In the genomic region with DNA sequence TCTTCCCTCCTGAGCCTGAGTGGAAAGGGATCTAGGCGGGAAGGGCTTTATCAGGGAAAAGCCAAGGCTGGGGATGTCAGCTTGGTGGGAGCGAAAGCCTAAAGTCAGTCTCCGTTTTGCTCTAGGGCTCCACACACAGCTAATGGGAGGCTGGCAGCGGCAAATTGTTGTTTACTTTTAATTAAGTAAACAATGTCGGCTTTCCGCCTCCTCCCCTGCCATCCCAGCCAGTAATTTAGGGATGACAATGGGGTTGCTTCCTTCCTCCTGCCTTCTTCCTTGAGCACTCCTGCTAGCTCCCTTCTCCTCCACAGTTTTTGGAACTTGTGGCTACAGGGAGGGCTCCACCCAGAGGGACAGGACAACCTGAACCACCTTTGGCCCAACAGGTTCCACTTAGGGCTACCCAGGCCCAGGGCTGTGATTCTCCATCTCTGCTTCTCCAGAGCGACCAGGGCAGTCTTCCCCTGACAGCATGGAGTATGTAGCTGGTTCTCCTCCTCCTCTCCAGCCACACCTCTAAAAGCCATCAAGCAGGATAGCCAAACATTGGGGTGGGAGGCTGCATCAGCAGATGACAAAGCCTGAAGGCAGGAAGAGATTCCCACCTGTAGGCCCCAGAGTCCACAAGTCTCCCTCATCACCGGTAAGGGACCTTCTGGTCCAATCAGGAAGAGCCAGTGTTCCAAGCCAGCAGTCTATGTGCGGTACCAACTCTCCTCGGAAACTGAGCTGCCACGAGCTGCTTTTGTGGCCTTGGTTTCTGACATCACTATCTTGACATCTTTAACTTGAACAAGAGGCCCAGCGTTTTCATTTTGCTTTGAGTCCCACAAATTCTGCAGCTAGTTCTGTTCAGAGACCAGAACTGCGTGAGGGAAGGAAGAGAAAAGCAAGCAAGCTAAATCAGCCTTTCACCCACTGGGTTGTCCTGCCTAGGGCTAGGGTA, we compare ENCODE assay signal across 12 mouse cellular contexts. TPM values are rescaled to one million over a fixed set of nuclear protein-coding genes. Genes with fewer than 3 reads are reported as not detected.
DNase-seq lines count a peak whose midpoint lies in the region; ATAC-seq lines count a peak whose summit lies in the region.
"Had no signal": no experiment of that assay in that cellular context is flagged by ENCODE, and none has a peak within 500 bp of the region (broad histone marks: within the 10 kb centered on the region; RNA-seq: fewer than 3 reads in every experiment).

No protein-coding gene starts in this region.

- peaks cover 82% of the 10 kb centered on the region for H3K4me1 ChIP-seq in hindbrain, embryonic 10.5 days (replicated peaks)
- H3K4me1 ChIP-seq in hindbrain, embryonic 11.5 days (replicated peaks; ENCODE audit: control insufficient read depth, insufficient read depth, low read length) = peaks cover 39% of the 10 kb centered on the region
- peaks cover 42% of the 10 kb centered on the region for H3K4me1 ChIP-seq in brown adipose tissue, adult 24 weeks (ENCODE audit: control insufficient read depth, insufficient read depth, insufficient read length, low read length)
- H3K4me1 ChIP-seq in embryonic facial prominence, embryonic 14.5 days (ENCODE audit: control insufficient read depth, insufficient read depth, low read length) = peaks cover 87% of the 10 kb centered on the region
- H3K4me1 ChIP-seq in limb, embryonic 13.5 days = peaks cover 99% of the 10 kb centered on the region
- peaks cover 44% of the 10 kb centered on the region for H3K4me1 ChIP-seq in midbrain, embryonic 16.5 days (ENCODE audit: control insufficient read depth, insufficient read depth, low read length)

- no peak overlapping the region for H3K9ac ChIP-seq in hindbrain, embryonic 11.5 days (ENCODE audit: low read depth, low read length)
- peak overlapping the region; percentile 9; the same call in 1 of the 2 replicates for H3K9ac ChIP-seq in embryonic facial prominence, embryonic 14.5 days (ENCODE audit: low read depth, low read length)
- peak overlapping the region; percentile 62 for H3K9ac ChIP-seq in limb, embryonic 13.5 days
- H3K9ac ChIP-seq in midbrain, embryonic 16.5 days (ENCODE audit: low read depth, low read length) = no peak overlapping the region

- DNase-seq in hindbrain, embryonic 10.5 days (ENCODE audit: low spot score) = no peak
- no peak for DNase-seq in hindbrain, embryonic 11.5 days (ENCODE audit: low spot score)
- no peak for DNase-seq in embryonic facial prominence, embryonic 14.5 days (ENCODE audit: low spot score)
- no peak for DNase-seq in urinary bladder, adult 18-20 months (ENCODE audit: low spot score in 2 of 2)
- DNase-seq in layer of hippocampus, postnatal 36 days = no peak
- DNase-seq: liver, embryonic 13.5 days; right cerebral cortex, postnatal 14 days; thymus, postnatal 36 days had no signal

- no peak for ATAC-seq in hindbrain, embryonic 11.5 days (ENCODE audit: low FRiP score)
- no peak for ATAC-seq in embryonic facial prominence, embryonic 14.5 days (ENCODE audit: low read depth)
- no peak for ATAC-seq in limb, embryonic 13.5 days (ENCODE audit: low FRiP score, low read depth)
- no peak for ATAC-seq in midbrain, embryonic 16.5 days
- ATAC-seq: activated CD4-positive, CD25-positive, alpha-beta regulatory T cell, adult 4 months had no signal

- no peaks in the 10 kb centered on the region for H3K9me3 ChIP-seq in hindbrain, embryonic 10.5 days
- H3K9me3 ChIP-seq in hindbrain, embryonic 11.5 days (ENCODE audit: control insufficient read depth, low read length) = no peaks in the 10 kb centered on the region
- no peaks in the 10 kb centered on the region for H3K9me3 ChIP-seq in embryonic facial prominence, embryonic 14.5 days (ENCODE audit: control insufficient read depth, low read length)
- H3K9me3 ChIP-seq in limb, embryonic 13.5 days = no peaks in the 10 kb centered on the region
- H3K9me3 ChIP-seq in midbrain, embryonic 16.5 days (replicated peaks; ENCODE audit: control insufficient read depth, low read length, poor library complexity, severe bottlenecking) = no peaks in the 10 kb centered on the region
- H3K9me3 ChIP-seq: liver, embryonic 13.5 days had no signal

- H3K4me3 ChIP-seq in hindbrain, embryonic 10.5 days = no peak overlapping the region
- no peak overlapping the region for H3K4me3 ChIP-seq in hindbrain, embryonic 11.5 days (ENCODE audit: low read depth, low read length)
- H3K4me3 ChIP-seq in brown adipose tissue, adult 24 weeks (ENCODE audit: insufficient read depth, low read depth, low read length) = no peak overlapping the region
- no peak overlapping the region for H3K4me3 ChIP-seq in embryonic facial prominence, embryonic 14.5 days (ENCODE audit: low read depth, low read length)
- 0 out of 2 replicates have a peak overlapping the region, but pooled peaks have one; percentile 28 for H3K4me3 ChIP-seq in limb, embryonic 13.5 days
- no peak overlapping the region for H3K4me3 ChIP-seq in midbrain, embryonic 16.5 days (ENCODE audit: low read depth, low read length)
- H3K4me3 ChIP-seq: liver, embryonic 13.5 days had no signal

- no peak overlapping the region for H3K4me2 ChIP-seq in hindbrain, embryonic 11.5 days (replicated peaks; ENCODE audit: low read depth, low read length)
- H3K4me2 ChIP-seq in embryonic facial prominence, embryonic 14.5 days (ENCODE audit: low read depth, low read length) = peak overlapping the region; percentile 50; the same call in 1 of the 2 replicates
- peak overlapping the region; percentile 60 for H3K4me2 ChIP-seq in limb, embryonic 13.5 days (replicated peaks)
- H3K4me2 ChIP-seq in midbrain, embryonic 16.5 days (ENCODE audit: low read length) = no peak overlapping the region
- H3K4me2 ChIP-seq: liver, embryonic 13.5 days had no signal

- H3K36me3 ChIP-seq in hindbrain, embryonic 10.5 days = no peaks in the 10 kb centered on the region
- no peaks in the 10 kb centered on the region for H3K36me3 ChIP-seq in hindbrain, embryonic 11.5 days (ENCODE audit: control insufficient read depth, insufficient read depth, low read length)
- peaks cover 1% of the 10 kb centered on the region; the same call in 1 of the 2 replicates for H3K36me3 ChIP-seq in embryonic facial prominence, embryonic 14.5 days (ENCODE audit: control insufficient read depth, insufficient read depth, low read length)
- H3K36me3 ChIP-seq in limb, embryonic 13.5 days = no peaks in the 10 kb centered on the region; the same call in none of the 2 replicates
- H3K36me3 ChIP-seq in midbrain, embryonic 16.5 days (ENCODE audit: control insufficient read depth, insufficient read depth, low read length) = no peaks in the 10 kb centered on the region
- H3K36me3 ChIP-seq: liver, embryonic 13.5 days had no signal

- peaks cover 100% of the 10 kb centered on the region for H3K27me3 ChIP-seq in hindbrain, embryonic 10.5 days (ENCODE audit: insufficient read depth, poor library complexity, severe bottlenecking)
- peaks cover 97% of the 10 kb centered on the region for H3K27me3 ChIP-seq in hindbrain, embryonic 11.5 days (ENCODE audit: control insufficient read depth, insufficient read depth, low read length)
- H3K27me3 ChIP-seq in embryonic facial prominence, embryonic 14.5 days (replicated peaks; ENCODE audit: control insufficient read depth, insufficient read depth, low read length) = no peaks in the 10 kb centered on the region
- 0 out of 2 replicates have a peak, but pooled peaks cover 5% of the 10 kb centered on the region for H3K27me3 ChIP-seq in limb, embryonic 13.5 days
- H3K27me3 ChIP-seq in midbrain, embryonic 16.5 days (ENCODE audit: control insufficient read depth, insufficient read depth, low read depth, low read length) = peaks cover 54% of the 10 kb centered on the region

- peak overlapping the region; percentile 76; the same call in 1 of the 2 replicates for H3K27ac ChIP-seq in hindbrain, embryonic 10.5 days
- H3K27ac ChIP-seq in hindbrain, embryonic 11.5 days (ENCODE audit: low read depth, low read length) = no peak overlapping the region
- H3K27ac ChIP-seq in brown adipose tissue, adult 24 weeks (replicated peaks; ENCODE audit: low read depth, low read length) = 0 out of 2 replicates have a peak overlapping the region, but pooled peaks have one; percentile 7
- H3K27ac ChIP-seq in embryonic facial prominence, embryonic 14.5 days (replicated peaks; ENCODE audit: low read depth, low read length) = peak overlapping the region; percentile 97
- H3K27ac ChIP-seq in limb, embryonic 13.5 days = peak overlapping the region; percentile 100
- H3K27ac ChIP-seq in midbrain, embryonic 16.5 days (ENCODE audit: low read length) = no peak overlapping the region; the same call in 1 of the 2 replicates
- H3K27ac ChIP-seq: liver, embryonic 13.5 days had no signal

- WGBS in hindbrain, embryonic 10.5 days = 15% methylated on average over 13 of the region's 13 CpGs
- 20% methylated on average over 13 of the region's 13 CpGs for WGBS in hindbrain, embryonic 11.5 days
- WGBS in embryonic facial prominence, embryonic 14.5 days = 37% methylated on average over 13 of the region's 13 CpGs
- WGBS in limb, embryonic 13.5 days = 32% methylated on average over 13 of the region's 13 CpGs
- WGBS in midbrain, embryonic 16.5 days = 38% methylated on average over 13 of the region's 13 CpGs

RNA-seq across cellular contexts. Expression of a gene that starts 18.4 kb away (rescaled TPM):
- polyA plus RNA-seq in hindbrain, embryonic 10.5 days (2016; fragmentation: Nextera tagmentation; extraction: Ambion mirVana) = 0.54 and 1.9 TPM in 2 replicates
- 2.3 and 2.9 TPM in 2 replicates for polyA plus RNA-seq in hindbrain, embryonic 11.5 days (2014; fragmentation: Nextera tagmentation; extraction: Ambion mirVana)
- 1.9 TPM in 1 of 2 replicates, not detected in the other for polyA plus RNA-seq in brown adipose tissue, adult 24 weeks (2012; ENCODE audit: insufficient read depth, insufficient read length, missing spikeins)
- 2.0 and 2.7 TPM in 2 replicates for polyA plus RNA-seq in embryonic facial prominence, embryonic 14.5 days (2014; fragmentation: Nextera tagmentation; extraction: Ambion mirVana)
- polyA plus RNA-seq in limb, embryonic 13.5 days (2015; fragmentation: Nextera tagmentation; extraction: Ambion mirVana) = 7.1 and 9.8 TPM in 2 replicates
- total RNA-seq in layer of hippocampus, postnatal 36 days (2021) = not detected
- polyA plus RNA-seq in midbrain, embryonic 16.5 days (2015; fragmentation: Nextera tagmentation; extraction: Ambion mirVana) = 0.80 and 1.1 TPM in 2 replicates

RNA-seq across cellular contexts. Expression of a gene that starts 39.9 kb away (rescaled TPM):
- 5.6 and 6.5 TPM in 2 replicates for polyA plus RNA-seq in hindbrain, embryonic 10.5 days (2016; fragmentation: Nextera tagmentation; extraction: Ambion mirVana)
- polyA plus RNA-seq in hindbrain, embryonic 11.5 days (2014; fragmentation: Nextera tagmentation; extraction: Ambion mirVana) = 5.3 and 5.4 TPM in 2 replicates
- 2.9 and 3.1 TPM in 2 replicates for polyA plus RNA-seq in brown adipose tissue, adult 24 weeks (2012; ENCODE audit: insufficient read depth, insufficient read length, missing spikeins)
- polyA plus RNA-seq in embryonic facial prominence, embryonic 14.5 days (2014; fragmentation: Nextera tagmentation; extraction: Ambion mirVana) = 5.8 and 6.8 TPM in 2 replicates
- polyA plus RNA-seq in limb, embryonic 13.5 days (2015; fragmentation: Nextera tagmentation; extraction: Ambion mirVana) = 4.1 and 4.9 TPM in 2 replicates
- 1 to 10 TPM; 1.2 to 2.0 TPM for total RNA-seq in layer of hippocampus, postnatal 36 days (2021)
- polyA plus RNA-seq in midbrain, embryonic 16.5 days (2015; fragmentation: Nextera tagmentation; extraction: Ambion mirVana) = 2.2 and 3.1 TPM in 2 replicates

RNA-seq across cellular contexts. Expression of a gene that starts 53.5 kb away (rescaled TPM):
- 25.2 and 28.9 TPM in 2 replicates for polyA plus RNA-seq in hindbrain, embryonic 10.5 days (2016; fragmentation: Nextera tagmentation; extraction: Ambion mirVana)
- polyA plus RNA-seq in hindbrain, embryonic 11.5 days (2014; fragmentation: Nextera tagmentation; extraction: Ambion mirVana) = 19.7 and 20.5 TPM in 2 replicates
- polyA plus RNA-seq in brown adipose tissue, adult 24 weeks (2012; ENCODE audit: insufficient read depth, insufficient read length, missing spikeins) = 19.0 and 22.9 TPM in 2 replicates
- polyA plus RNA-seq in embryonic facial prominence, embryonic 14.5 days (2014; fragmentation: Nextera tagmentation; extraction: Ambion mirVana) = 19.7 and 20.1 TPM in 2 replicates
- polyA plus RNA-seq in limb, embryonic 13.5 days (2015; fragmentation: Nextera tagmentation; extraction: Ambion mirVana) = 15.0 and 15.2 TPM in 2 replicates
- 10 to 100 TPM; 85.9 to 92.2 TPM for total RNA-seq in layer of hippocampus, postnatal 36 days (2021)
- 13.0 and 14.2 TPM in 2 replicates for polyA plus RNA-seq in midbrain, embryonic 16.5 days (2015; fragmentation: Nextera tagmentation; extraction: Ambion mirVana)

RNA-seq across cellular contexts. Expression of a gene that starts 55.1 kb away (rescaled TPM):
- polyA plus RNA-seq in hindbrain, embryonic 10.5 days (2016; fragmentation: Nextera tagmentation; extraction: Ambion mirVana) = 57.8 and 65.9 TPM in 2 replicates
- 47.9 and 51.1 TPM in 2 replicates for polyA plus RNA-seq in hindbrain, embryonic 11.5 days (2014; fragmentation: Nextera tagmentation; extraction: Ambion mirVana)
- polyA plus RNA-seq in brown adipose tissue, adult 24 weeks (2012; ENCODE audit: insufficient read depth, insufficient read length, missing spikeins) = 25.1 and 33.4 TPM in 2 replicates
- 55.8 and 73.2 TPM in 2 replicates for polyA plus RNA-seq in embryonic facial prominence, embryonic 14.5 days (2014; fragmentation: Nextera tagmentation; extraction: Ambion mirVana)
- 70.8 and 72.7 TPM in 2 replicates for polyA plus RNA-seq in limb, embryonic 13.5 days (2015; fragmentation: Nextera tagmentation; extraction: Ambion mirVana)
- total RNA-seq in layer of hippocampus, postnatal 36 days (2021) = 100 to 1,000 TPM in 1 of 2 experiments, 10 to 100 TPM in 1; 95.2 to 115 TPM
- 59.0 and 68.1 TPM in 2 replicates for polyA plus RNA-seq in midbrain, embryonic 16.5 days (2015; fragmentation: Nextera tagmentation; extraction: Ambion mirVana)

RNA-seq across cellular contexts. Expression of a gene that starts 59.0 kb away (rescaled TPM):
- 0.07 and 0.29 TPM in 2 replicates for polyA plus RNA-seq in hindbrain, embryonic 10.5 days (2016; fragmentation: Nextera tagmentation; extraction: Ambion mirVana)
- 2.4 and 3.0 TPM in 2 replicates for polyA plus RNA-seq in hindbrain, embryonic 11.5 days (2014; fragmentation: Nextera tagmentation; extraction: Ambion mirVana)
- polyA plus RNA-seq in brown adipose tissue, adult 24 weeks (2012; ENCODE audit: insufficient read depth, insufficient read length, missing spikeins) = 74.6 and 78.4 TPM in 2 replicates
- 64.0 and 67.4 TPM in 2 replicates for polyA plus RNA-seq in embryonic facial prominence, embryonic 14.5 days (2014; fragmentation: Nextera tagmentation; extraction: Ambion mirVana)
- 46.9 and 48.0 TPM in 2 replicates for polyA plus RNA-seq in limb, embryonic 13.5 days (2015; fragmentation: Nextera tagmentation; extraction: Ambion mirVana)
- total RNA-seq in layer of hippocampus, postnatal 36 days (2021) = 100 to 1,000 TPM; 387 to 434 TPM
- polyA plus RNA-seq in midbrain, embryonic 16.5 days (2015; fragmentation: Nextera tagmentation; extraction: Ambion mirVana) = 44.1 and 55.4 TPM in 2 replicates

Comparison
In these comparisons a context has a peak if more than half of its experiments do, and no peak if none do; other contexts are left out.
1. H3K27ac ChIP-seq: peak in hindbrain, embryonic 10.5 days (single experiment), brown adipose tissue, adult 24 weeks (single experiment), embryonic facial prominence, embryonic 14.5 days (single experiment) and limb, embryonic 13.5 days (single experiment); none in hindbrain, embryonic 11.5 days (single experiment) and midbrain, embryonic 16.5 days (single experiment).
2. H3K4me2 ChIP-seq: peak in embryonic facial prominence, embryonic 14.5 days (single experiment) and limb, embryonic 13.5 days (single experiment); none in hindbrain, embryonic 11.5 days (single experiment) and midbrain, embryonic 16.5 days (single experiment).
3. H3K9ac ChIP-seq: peak in embryonic facial prominence, embryonic 14.5 days (single experiment) and limb, embryonic 13.5 days (single experiment); none in hindbrain, embryonic 11.5 days (single experiment) and midbrain, embryonic 16.5 days (single experiment).